Mouse (Mus musculus): ENCODE results near the gene Add3. TPM values are rescaled to one million over a fixed set of nuclear protein-coding genes. Genes with fewer than 3 reads are reported as not detected.

Gene Add3
- 36.6 and 37.5 TPM in 2 replicates for total RNA-seq (2015)
- 43.8 and 46.8 TPM in 2 replicates for total RNA-seq (2017)

DNA sequence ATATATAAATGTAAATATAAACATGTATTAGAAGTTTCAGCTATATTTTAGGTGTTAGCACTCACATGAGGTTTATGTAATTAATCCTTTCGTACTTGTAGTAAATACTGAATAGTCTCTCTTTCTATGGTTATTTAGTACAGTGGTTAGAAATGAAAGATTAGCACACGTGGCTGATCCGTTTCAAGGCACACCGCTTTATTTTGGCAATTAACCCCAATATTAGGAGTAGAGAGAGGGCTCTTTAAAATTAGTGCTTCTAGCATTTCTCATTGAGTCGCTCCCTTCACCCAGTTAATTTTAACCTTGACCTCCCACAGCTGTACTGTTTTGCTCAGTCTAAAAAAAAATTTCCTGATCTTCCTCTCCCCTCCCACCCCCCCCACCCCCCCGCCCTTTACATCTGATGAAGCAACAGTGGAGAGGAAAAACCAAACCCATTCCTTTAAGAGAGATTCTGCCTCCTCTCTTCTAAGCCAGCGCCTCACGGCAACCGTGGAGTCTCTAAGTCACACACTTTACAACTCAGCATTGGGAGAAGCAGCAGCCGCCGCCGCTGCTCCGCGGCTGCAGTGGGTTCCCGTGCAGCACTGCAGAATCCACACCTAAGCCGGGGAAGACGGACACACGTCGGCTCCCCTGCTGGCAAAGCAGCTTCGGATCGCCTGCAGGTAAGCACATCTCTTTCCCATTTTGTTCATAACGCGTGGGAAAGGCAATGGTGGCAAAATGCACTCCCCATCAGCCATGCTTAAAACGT is at the start of gene Add3:
Add3 (plus strand) TSS at position 400 of the 760 bp plus-strand sequence.
- no peak for ATAC-seq (replicated peaks; ENCODE audit: poor library complexity)

DNA sequence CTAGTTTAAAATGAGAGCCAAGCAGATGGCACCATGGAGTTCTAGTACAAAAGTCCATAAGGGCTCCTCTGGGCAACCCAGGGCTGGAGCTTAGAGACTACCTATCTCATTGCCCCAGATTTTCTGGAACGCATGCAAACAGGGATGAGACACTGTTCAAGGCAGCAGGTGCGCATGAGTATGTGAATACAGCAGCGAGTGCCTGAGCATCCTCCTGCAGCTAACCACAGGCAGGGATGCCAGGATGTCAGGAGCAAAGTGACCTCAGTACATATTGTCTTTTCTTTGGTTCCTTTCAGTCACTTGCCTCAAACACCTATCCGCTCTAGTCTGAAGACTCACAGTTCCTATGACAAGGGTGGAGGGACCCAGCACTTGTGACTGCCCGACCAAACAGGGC is 49.6 kb upstream of the Add3 start:
- ATAC-seq (replicated peaks; ENCODE audit: poor library complexity), result no peak

DNA sequence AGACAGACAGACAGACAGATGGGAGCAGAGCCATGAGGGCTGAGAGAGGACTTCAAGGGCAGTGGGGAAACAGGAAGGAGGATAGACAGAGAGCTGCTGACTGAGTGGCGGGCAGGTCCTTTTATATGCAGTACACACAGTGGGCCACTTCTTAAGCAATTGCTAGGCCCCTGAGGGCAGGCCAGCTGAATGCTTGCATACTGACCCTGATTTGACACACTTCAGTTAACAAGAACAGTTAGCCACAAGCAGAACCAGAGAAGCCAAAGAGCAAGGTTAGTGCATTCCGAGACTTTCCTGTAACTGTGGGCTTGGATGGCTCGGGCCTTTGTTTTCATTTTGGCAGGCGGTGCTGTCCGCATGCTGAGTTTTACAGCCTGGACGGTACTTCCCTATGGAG is 48.0 kb upstream of the Add3 start:
- ATAC-seq (replicated peaks; ENCODE audit: poor library complexity), result no peak

DNA sequence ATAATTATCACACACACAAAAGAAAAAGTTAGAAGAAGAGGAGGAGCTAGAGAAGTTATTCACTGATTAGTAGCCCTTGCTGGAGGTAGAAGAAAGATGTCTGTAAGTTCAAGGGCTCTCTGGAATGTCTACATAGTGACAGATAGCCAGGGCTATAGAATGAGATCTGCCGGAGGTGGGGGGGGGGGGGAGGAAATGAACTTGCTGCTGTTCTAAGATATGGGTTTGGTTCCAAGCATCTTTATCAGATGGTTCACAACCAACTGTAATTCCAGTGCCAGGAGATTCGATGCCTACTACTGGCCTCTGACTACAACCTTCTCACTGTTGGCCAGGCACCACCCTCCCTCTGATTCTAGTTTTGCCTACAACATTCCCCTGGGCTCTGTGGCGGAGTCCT is 46.9 kb upstream of the Add3 start:
- ATAC-seq (replicated peaks; ENCODE audit: poor library complexity), result peak; percentile 71

DNA sequence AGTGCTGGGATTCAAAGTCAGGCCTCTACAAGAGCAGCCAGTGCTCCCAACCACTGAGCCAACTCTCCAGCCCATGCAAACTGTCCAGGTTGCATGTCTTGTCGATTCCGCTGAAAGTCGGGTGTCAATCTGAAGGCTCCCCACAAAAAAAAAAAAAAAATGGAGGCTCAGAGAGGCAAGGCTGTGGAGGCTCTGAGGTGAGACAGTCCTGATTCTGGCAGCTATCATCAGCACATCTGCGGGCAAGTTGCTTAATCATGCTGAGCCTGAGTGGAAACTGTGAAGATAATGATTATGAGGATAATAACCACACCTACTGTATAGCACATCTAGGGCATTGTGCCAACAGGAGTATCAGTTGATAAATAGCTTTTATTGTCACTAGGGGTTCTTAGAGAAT is 45.6 kb upstream of the Add3 start:
- ATAC-seq (replicated peaks; ENCODE audit: poor library complexity), result peak; percentile 38; the same call in 1 of the 2 replicates

DNA sequence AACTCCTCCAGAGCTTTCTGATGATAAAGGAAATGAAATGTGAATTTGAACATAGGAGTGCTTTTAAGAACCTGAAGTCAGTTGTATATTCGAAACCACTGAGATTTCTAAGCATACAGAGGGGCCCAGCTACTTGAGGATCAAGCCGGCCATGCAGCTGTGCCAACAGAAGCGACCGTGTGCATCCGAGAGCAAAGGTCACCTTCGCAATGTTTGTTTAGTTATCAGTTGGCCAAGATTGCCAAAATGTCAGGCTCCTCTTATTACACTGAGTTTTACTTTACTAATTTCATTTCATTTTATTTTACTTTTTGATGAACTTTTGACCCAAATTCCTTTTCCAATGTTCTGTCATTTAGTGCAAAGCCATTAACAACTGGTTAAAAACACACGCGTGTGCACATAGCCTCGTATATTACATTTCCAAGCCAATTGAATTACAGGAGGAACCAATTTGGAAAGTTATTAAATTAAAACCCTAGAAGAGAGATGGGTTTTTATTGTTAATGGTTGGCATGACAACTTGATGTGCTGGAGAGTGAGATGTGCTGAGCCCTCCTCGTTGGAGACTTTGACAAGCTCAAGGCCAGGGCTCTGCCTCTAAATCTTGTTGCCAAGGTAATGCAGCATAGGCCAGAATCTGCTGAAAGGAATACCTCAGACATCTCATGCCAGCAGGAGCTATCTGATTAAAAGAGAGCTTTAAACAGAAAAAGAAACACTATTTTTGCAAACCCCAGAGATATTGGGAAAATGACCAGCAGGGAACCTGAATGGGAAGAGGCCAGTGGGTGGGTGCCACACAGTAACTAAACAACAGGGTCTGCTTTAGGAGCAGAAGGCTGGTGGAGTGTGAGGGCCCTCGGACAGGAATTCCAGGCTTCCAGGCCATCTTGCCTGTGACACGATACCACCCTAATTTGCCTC is 38.6 kb upstream of the Add3 start:
- no peak for ATAC-seq (replicated peaks; ENCODE audit: poor library complexity)

DNA sequence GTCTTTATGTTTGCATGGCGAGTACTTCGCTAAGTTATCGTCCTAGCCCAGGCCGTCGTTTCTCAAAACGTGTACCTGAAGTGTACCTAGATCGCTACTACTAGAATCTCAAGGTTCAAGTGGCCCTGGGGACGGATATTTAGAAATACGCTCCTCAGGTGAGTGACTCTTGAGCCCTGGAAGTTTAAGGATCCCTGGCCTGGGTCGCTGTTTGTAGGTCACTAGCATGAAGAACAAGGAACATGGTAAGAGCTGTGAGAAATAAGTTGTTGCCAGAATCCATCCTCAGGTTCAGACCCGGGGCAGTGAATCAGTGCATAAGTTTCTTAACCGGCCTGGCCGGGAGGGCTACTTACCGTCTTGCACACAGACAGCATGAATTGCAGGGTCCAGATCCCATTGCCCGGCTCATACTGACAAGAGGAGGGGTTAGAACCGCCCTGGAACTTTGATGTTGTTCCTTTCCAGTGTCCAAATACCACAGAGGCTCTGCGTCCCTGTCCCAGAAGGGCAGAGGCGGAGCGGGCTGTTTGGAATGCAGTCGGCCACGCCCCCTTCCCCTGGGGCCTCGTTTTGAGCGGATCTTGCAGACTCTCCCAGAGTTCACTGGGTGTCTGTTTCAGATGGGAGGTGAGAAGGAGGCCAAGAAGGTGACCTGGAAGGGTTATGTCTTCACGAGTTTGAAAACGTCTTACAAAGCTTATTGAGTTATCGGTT is 34.7 kb upstream of the Add3 start:
- no peak for ATAC-seq (replicated peaks; ENCODE audit: poor library complexity)

DNA sequence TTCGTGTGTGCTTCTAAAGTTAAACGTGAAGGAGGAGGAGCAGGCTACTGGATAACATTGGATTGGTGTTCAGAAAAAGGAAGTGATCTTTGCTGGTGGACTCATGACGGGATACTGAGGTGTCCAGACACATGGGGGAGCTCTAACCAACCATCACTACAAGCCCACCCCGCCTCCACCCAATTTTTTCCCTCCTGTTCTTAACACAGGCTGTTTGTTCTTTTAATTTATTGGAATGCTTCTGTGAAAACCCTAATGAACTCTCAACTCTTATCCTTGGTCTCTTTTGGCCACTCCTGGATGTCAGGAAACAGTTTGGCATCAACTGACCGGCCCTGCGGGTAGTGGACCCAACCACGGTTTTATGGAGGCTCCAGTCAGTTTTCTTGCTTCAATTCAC is 33.3 kb upstream of the Add3 start:
- ATAC-seq (replicated peaks; ENCODE audit: poor library complexity), result peak; percentile 99

DNA sequence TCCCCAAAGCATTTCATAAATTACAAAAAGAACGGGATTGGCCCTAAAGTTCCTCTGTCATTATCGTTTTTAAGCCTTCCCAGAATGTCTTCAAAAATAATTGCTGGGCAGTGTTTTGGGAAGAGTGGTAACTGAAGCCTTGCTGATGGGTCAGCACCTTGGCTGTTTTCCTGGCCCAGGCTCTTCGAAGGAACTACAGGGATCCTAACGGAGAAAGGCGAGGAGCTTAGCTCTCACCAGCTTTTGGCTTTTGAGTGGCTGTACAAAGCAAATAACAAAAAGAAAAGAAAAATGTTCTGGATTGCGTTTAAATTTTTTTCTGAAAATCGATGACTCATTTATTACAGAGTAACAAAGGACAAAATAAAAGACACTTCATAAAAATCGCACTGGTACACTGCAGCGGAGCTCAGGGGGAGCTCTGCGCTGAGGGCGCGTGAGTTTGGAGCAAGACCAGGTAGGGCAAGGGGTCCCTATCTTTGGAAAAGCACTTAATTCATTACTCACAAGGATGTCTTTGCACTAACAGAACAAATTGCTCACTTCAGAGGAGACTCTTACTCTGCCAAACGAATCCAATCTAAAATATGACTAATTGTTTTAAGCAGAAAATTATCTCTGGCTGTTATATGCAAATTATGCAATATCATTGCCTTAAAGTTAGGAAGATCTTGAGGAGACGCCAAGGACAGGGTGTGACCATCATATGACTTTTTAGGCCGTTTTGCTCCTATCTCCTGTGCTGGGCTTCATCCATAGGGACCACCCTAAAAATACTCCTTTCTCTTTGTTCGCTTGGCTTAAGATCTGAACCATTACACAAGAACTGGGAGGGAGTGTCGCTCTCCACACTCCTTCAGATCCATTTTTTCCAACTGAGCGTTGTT is 32.6 kb upstream of the Add3 start:
- ATAC-seq (replicated peaks; ENCODE audit: poor library complexity), result peak; percentile 48; the same call in 1 of the 2 replicates

DNA sequence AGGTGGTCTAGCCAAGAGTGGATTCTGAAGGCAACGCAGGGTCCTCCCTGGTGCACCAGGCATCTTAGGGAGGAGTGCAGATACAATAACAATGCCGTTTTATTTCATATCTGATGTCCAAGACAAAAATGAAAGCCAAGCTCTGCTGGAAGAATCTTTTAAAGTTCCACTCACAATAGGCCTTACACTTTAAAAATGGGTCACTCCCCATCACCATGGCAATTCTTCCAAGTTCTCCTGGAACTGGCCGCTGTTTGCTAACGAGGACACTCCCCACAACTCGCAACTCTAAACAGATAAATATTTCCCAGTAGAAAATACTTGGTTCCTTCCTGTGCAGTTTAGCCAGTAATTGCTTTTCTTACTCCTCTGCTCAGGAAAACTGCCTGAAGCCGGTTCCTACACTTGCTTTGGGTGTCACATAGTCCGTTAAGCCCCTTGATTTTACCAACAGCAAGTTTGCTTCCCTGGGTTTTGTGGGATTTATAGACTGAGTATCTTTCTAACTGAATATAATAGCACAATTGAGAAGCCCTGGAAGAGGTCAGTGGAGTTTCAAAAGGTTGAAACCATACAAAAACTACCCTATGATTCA is 28.1 kb upstream of the Add3 start:
- ATAC-seq (replicated peaks; ENCODE audit: poor library complexity), result no peak

DNA sequence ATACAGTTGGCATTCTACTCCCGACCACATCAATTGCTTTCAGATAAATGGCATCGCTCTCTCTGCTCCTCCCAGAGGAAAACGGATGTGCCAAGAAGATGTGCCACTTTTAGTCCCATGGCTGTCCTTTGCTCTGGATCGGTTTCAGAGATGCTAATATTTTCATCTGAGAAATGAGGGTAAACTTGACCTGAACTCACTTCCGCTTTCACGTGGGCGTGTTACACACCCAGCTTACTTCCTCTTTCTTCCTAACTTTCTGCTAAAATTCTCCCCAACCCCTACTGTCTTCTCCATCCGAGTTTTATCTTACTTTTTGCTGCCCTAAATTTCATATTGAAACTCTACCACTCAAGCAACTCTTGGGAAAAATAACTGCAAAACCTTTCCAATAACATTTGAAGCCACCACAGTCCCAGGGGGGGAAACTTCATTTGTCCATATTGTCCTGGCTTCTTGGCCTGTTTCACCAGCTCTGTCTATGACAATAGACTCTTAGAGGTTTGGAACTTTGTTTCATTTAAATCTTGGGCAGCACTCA is 20.9 kb upstream of the Add3 start:
- ATAC-seq (replicated peaks; ENCODE audit: poor library complexity), result peak; percentile 91

DNA sequence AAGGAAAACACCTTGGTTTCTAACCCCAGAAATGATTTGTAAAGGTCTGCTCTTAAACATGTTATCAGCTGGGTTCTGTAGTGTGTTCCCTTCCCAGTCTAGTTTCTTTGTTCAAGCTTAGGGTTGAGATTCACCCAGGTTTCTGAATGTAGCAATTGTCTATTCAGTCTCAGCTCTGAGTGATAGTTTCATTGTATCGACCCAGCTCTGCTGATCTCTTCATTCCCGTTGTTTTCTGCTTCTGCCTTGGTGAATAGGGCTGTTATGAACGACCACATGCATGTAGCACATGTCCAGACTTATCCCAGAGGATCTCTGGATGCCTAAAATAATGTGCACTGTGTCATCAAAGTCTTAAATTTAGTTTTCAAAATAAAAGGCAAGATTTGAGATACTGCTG is 19.8 kb upstream of the Add3 start:
- ATAC-seq (replicated peaks; ENCODE audit: poor library complexity), result no peak

DNA sequence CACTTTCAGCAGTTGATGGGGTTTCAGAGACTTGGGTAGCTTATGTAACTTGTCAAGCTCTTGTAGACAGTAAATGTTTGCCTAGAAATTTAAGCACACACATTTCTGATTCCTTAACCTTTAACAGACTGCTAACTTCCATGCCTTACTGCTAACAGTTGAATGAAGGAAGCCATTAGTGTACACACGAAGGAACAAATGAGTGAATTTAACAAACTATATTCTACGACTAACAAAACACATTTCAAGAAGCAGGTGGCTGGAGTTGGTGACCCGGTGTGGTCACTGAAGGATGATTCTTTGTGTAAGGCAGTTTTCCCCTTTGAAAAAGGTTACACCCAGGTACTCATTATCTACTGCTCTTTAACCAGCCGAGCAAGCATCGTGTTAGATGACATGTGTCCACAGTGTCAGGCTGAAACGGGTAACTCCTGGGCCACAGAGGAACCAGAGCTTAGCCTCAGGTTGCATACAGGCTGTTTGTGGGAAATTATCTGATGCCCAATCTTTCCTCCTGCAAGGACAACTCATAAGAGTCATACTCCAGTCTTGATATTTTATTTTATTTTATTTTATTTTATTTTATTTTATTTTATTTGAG is 17.5 kb upstream of the Add3 start:
- ATAC-seq (replicated peaks; ENCODE audit: poor library complexity), result no peak

DNA sequence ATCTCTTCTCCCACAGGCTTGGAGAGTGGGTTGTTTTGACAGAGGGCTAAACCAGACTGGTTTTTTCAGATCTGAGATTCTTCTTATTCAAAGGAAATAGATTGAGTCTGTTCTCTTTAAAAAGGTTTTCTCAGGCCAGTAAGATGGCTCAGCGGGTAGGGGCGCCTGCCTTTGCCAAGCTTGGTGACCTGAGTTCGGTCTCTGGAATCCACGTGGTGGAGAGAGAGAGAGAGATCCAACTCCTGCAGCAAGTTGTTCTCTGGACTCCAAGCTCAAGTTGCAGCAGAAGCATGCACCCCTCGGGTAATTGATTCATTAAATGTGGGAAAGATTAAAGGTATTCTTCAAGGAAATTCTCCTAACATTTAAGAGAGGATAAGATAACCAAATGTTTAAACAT is 16.9 kb upstream of the Add3 start:
- ATAC-seq (replicated peaks; ENCODE audit: poor library complexity), result no peak

DNA sequence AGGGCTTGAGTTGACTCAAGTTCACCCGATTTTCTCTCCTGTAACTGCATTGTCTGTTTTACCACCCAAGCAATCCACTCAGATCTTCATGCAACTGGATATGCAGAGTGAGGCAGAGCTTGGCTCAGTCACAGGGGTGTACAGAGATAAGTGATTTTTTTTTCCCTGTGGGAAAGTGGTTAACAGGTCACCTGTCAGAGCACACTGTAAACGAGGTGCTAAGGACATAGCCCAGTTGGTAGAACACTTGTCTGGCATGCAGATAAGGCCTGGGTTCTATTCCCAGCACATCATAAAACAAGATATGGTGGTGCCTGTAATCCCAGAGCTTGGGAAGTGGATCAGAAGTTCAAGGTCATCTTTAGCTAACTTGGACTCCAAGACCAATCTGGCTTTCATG is 14.6 kb upstream of the Add3 start:
- no peak for ATAC-seq (replicated peaks; ENCODE audit: poor library complexity)

DNA sequence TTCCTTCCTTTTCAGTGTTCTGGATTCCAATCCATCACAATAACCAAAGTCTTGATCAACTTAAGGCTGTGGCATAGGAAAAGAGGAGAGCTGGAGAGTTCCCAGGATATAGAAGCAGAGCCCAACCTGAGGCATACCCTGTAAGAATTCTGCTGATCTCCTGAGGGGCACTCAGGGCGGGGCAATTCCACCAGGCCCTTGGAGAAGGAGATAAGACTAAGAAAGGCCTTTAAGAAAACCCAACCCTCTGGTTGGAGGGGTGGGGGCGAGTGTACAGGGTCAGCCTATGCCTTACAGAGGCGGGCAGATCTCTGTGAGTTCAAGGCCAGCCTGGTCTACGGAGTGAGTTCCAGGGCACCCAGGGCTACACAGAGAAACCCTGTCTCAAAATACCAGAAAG is 13.7 kb upstream of the Add3 start:
- no peak for ATAC-seq (replicated peaks; ENCODE audit: poor library complexity)

DNA sequence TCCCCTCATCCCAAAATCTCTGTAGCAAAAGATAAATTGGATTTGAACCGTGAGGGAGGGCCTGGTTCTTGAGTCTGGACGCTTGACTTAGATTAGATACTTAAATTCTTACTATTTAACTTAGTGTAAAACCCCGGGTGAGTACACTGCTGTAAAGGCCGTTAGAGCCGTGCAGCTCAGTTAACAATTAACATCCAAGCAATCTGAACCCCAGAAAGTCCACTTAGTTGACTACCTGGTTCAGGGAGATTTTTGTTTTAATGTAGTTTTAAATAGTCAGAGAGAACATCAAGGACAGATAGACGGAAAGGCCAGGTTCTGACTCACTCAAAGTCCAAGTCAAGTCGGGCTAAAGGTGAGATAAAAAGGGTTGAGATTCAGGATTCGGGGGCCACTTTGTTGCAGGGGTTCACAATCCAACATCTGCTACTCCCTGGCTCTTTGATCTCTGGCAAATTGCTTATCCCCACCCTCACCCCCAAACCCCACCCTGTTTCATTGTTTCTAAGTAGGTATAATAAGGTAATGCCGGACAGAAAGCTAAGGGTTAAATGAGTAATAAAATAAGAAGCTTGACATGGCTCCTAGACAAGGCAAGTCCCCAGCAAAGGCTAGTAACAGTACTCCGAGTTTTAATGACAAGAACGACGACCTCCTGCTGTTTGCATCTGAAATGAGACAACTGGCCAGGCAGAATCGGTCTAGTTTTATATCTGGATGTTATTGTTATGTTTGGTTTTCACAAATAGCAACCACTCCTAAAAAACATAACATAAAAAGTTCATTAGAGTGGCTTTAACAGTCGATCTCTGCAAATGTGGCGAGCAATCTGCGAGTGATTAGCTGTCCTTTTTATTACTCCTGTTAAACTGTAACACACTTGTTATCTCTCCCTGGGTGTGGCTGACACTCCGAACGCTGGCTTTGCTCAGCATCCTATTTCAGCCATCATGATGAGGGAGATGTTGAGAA is 12.6 kb upstream of the Add3 start:
- peak; percentile 38; the same call in 1 of the 2 replicates for ATAC-seq (replicated peaks; ENCODE audit: poor library complexity)

Data from megakaryocyte progenitor cell, adult 5-6 weeks (primary cell).